Mouse (Mus musculus): ENCODE data around the gene Man1a2. TPM values are rescaled to one million over a fixed set of nuclear protein-coding genes. Genes with fewer than 3 reads are reported as not detected.
A peak's percentile ranks its signal among the peaks of the same experiment; 100 is the strongest.

The Man1a2 gene
- polyA plus RNA-seq, 1 experiment from 2014 or later: 68.7 TPM

- Histone ChIP-seq H3K4me2 (replicated peaks; ENCODE audit: low read depth) (no peak overlapping the region), H3K36me3 (ENCODE audit: control insufficient read depth, insufficient read depth, low read length) (no peaks in the 10 kb centered on the region)
- WGBS: 44% methylated on average over 1 of the region's 1 CpGs
These were observed 74.4 kb downstream of the Man1a2 start for GRCm38 (mm10) chr3:100610916-100611315.

GRCm38 (mm10) chr3:100604539-100604938, 80.8 kb downstream of the Man1a2 start:
- peak; percentile 23 for DNase-seq (ENCODE audit: low spot score)
- H3K27me3 ChIP-seq (ENCODE audit: control insufficient read depth, insufficient read depth, low read length): no peaks in the 10 kb centered on the region
- H3K36me3 ChIP-seq (ENCODE audit: control insufficient read depth, insufficient read depth, low read length): 0 out of 2 replicates have a peak, but pooled peaks cover 2% of the 10 kb centered on the region
- H3K9me3 ChIP-seq (ENCODE audit: control insufficient read depth, low read length): no peaks in the 10 kb centered on the region
- H3K27ac ChIP-seq (replicated peaks): no peak overlapping the region
- no peak overlapping the region for H3K9ac ChIP-seq (ENCODE audit: low read length)
- TF ChIP-seq EP300 (optimal IDR thresholded peaks at IDR 0.05) (no peak), CTCF (IDR thresholded peaks at IDR 0.05; ENCODE audit: low read depth) (no peak)
- H3K4me2 ChIP-seq (replicated peaks; ENCODE audit: low read depth): no peak overlapping the region
- H3K4me1 ChIP-seq (replicated peaks; ENCODE audit: control insufficient read depth, insufficient read depth): no peaks in the 10 kb centered on the region
- H3K4me3 ChIP-seq (ENCODE audit: low read depth, low read length): no peak overlapping the region
- 0 out of 2 replicates have a peak, but pooled peaks have one; percentile 47 for ATAC-seq (ENCODE audit: low FRiP score, low TSS enrichment)
- WGBS: 87% methylated on average over 2 of the region's 2 CpGs

More at GRCm38 (mm10) chr3:100610916-100611315, 74.4 kb downstream of the Man1a2 start:
- Histone ChIP-seq H3K4me3 (ENCODE audit: low read depth, low read length) (no peak overlapping the region), H3K27me3 (ENCODE audit: control insufficient read depth, insufficient read depth, low read length) (no peaks in the 10 kb centered on the region), H3K9ac (ENCODE audit: low read length) (no peak overlapping the region), H3K4me1 (replicated peaks; ENCODE audit: control insufficient read depth, insufficient read depth) (no peaks in the 10 kb centered on the region), H3K9me3 (ENCODE audit: control insufficient read depth, low read length) (no peaks in the 10 kb centered on the region), H3K27ac (replicated peaks) (no peak overlapping the region)
- ATAC-seq (ENCODE audit: low FRiP score, low TSS enrichment): no peak
- DNase-seq (ENCODE audit: low spot score): no peak
- no peak for TF ChIP-seq CTCF (IDR thresholded peaks at IDR 0.05; ENCODE audit: low read depth)

DNA sequence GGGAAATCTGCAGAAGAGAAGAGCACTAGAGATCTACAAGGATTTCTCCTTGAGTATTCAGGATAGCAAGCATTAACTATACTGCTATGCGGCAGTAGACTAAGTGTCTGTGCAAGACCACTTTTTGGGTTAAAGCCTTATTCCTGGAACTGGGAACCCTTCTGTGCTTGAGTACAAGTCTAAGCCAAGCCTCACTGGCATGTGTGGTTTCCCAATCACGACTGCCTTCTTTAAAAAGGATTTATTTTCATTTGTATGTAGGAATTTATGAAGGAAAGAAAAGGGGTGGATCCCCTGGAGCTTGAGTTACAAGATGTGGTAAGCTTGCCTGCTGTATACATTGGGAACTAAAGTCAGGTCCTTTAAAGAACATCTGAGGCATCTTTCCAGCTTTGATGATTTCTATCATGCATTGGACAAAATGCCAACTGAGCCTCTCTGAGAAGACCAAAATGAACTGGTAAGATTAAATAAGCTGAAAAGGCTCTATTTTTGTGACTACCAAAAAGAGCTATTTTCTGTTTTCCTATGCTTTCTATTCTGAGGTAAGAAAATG, 86.0 kb downstream of the Man1a2 start:
- Histone ChIP-seq H3K9me3 (ENCODE audit: control insufficient read depth, low read length) (no peaks in the 10 kb centered on the region), H3K4me2 (replicated peaks; ENCODE audit: low read depth) (no peak overlapping the region), H3K36me3 (ENCODE audit: control insufficient read depth, insufficient read depth, low read length) (0 out of 2 replicates have a peak, but pooled peaks cover 2% of the 10 kb centered on the region), H3K4me3 (ENCODE audit: low read depth, low read length) (no peak overlapping the region), H3K27ac (replicated peaks) (no peak overlapping the region), H3K9ac (ENCODE audit: low read length) (no peak overlapping the region), H3K4me1 (replicated peaks; ENCODE audit: control insufficient read depth, insufficient read depth) (no peaks in the 10 kb centered on the region), H3K27me3 (ENCODE audit: control insufficient read depth, insufficient read depth, low read length) (no peaks in the 10 kb centered on the region)
- WGBS: 64% methylated on average over 2 of the region's 2 CpGs
- ATAC-seq (ENCODE audit: low FRiP score, low TSS enrichment) (no peak), DNase-seq (ENCODE audit: low spot score) (no peak)
- TF ChIP-seq CTCF (IDR thresholded peaks at IDR 0.05; ENCODE audit: low read depth) (no peak), EP300 (optimal IDR thresholded peaks at IDR 0.05) (no peak)

DNA sequence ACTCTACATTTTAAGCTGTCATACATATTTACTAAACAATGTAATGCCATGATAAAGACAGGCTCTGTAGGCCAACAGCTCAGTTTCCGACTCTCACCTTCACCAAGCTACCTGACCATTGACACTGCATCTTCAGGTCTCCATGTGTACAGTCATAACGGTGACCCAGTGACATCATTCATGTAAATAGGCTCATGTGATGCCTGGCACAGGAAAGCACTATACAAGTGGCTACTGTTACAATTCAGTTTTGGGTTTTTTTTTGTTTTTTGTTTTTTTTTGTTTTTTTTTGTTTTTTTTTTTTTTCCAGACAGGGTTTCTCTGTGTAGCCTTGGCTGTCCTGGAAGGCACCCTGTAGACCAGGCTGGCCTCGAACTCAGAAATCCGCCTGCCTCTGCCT, 94.2 kb downstream of the Man1a2 start:
- Histone ChIP-seq H3K4me3 (ENCODE audit: low read depth, low read length) (no peak overlapping the region), H3K9me3 (ENCODE audit: control insufficient read depth, low read length) (no peaks in the 10 kb centered on the region), H3K27ac (replicated peaks) (no peak overlapping the region), H3K4me2 (replicated peaks; ENCODE audit: low read depth) (no peak overlapping the region), H3K9ac (ENCODE audit: low read length) (no peak overlapping the region), H3K27me3 (ENCODE audit: control insufficient read depth, insufficient read depth, low read length) (no peaks in the 10 kb centered on the region), H3K4me1 (replicated peaks; ENCODE audit: control insufficient read depth, insufficient read depth) (no peaks in the 10 kb centered on the region), H3K36me3 (ENCODE audit: control insufficient read depth, insufficient read depth, low read length) (no peaks in the 10 kb centered on the region)
- no peak for ATAC-seq (ENCODE audit: low FRiP score, low TSS enrichment)
- WGBS: 98% methylated on average over 4 of the region's 4 CpGs
- DNase-seq (ENCODE audit: low spot score): no peak
- TF ChIP-seq EP300 (optimal IDR thresholded peaks at IDR 0.05) (no peak), CTCF (IDR thresholded peaks at IDR 0.05; ENCODE audit: low read depth) (no peak)

DNA sequence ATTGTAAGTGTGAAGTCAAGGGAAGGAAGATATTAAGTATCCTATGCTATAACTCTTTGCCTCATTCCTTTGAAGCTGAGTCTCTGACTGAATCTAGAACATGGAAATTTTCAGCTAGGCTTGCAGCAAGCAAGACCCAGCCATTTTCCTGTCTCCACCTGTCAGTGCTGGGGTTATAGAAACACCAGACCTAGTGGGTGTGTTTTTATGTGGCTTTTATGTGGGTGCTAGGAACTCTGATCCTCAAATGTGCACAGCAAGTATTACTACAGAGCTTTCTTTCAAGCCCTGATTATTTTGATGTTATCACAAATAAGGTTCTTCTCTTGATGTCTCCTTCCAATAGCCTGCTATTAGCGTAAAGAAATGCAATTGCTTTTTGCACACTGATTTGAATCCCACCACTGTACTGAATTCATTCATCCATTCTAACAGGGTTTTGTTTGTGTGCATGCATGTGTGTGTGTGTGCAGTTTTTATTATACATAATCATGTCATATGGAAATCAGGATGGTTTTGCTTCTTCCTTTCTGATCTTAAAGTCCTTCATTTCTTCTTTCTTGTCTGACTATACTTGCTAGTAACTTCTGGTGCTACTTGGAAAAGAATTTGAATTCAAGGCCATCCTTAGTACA, 102.5 kb downstream of the Man1a2 start:
- Histone ChIP-seq H3K4me2 (replicated peaks; ENCODE audit: low read depth) (no peak overlapping the region), H3K9me3 (ENCODE audit: control insufficient read depth, low read length) (no peaks in the 10 kb centered on the region), H3K27me3 (ENCODE audit: control insufficient read depth, insufficient read depth, low read length) (no peaks in the 10 kb centered on the region), H3K4me3 (ENCODE audit: low read depth, low read length) (no peak overlapping the region), H3K9ac (ENCODE audit: low read length) (no peak overlapping the region), H3K36me3 (ENCODE audit: control insufficient read depth, insufficient read depth, low read length) (no peaks in the 10 kb centered on the region; the same call in 1 of the 2 replicates), H3K4me1 (replicated peaks; ENCODE audit: control insufficient read depth, insufficient read depth) (no peaks in the 10 kb centered on the region), H3K27ac (replicated peaks) (no peak overlapping the region)
- DNase-seq (ENCODE audit: low spot score) (no peak), ATAC-seq (ENCODE audit: low FRiP score, low TSS enrichment) (no peak)
- TF ChIP-seq EP300 (optimal IDR thresholded peaks at IDR 0.05): no peak
- no peak for TF ChIP-seq CTCF (IDR thresholded peaks at IDR 0.05; ENCODE audit: low read depth)
- 97% methylated on average over 1 of the region's 1 CpGs for WGBS

GRCm38 (mm10) chr3:100572571-100573183, 112.6 kb downstream of the Man1a2 start:
- H3K27ac ChIP-seq (replicated peaks): no peak overlapping the region
- 63% methylated on average over 3 of the region's 3 CpGs for WGBS
- H3K9ac ChIP-seq (ENCODE audit: low read length): no peak overlapping the region
- TF ChIP-seq CTCF (IDR thresholded peaks at IDR 0.05; ENCODE audit: low read depth): no peak
- TF ChIP-seq EP300 (optimal IDR thresholded peaks at IDR 0.05): no peak
- H3K4me1 ChIP-seq (replicated peaks; ENCODE audit: control insufficient read depth, insufficient read depth): no peaks in the 10 kb centered on the region
- no peak for DNase-seq (ENCODE audit: low spot score)
- ATAC-seq (ENCODE audit: low FRiP score, low TSS enrichment): peak; percentile 53; the same call in 1 of the 2 replicates
- H3K27me3 ChIP-seq (ENCODE audit: control insufficient read depth, insufficient read depth, low read length): no peaks in the 10 kb centered on the region
- no peak overlapping the region for H3K4me2 ChIP-seq (replicated peaks; ENCODE audit: low read depth)
- H3K9me3 ChIP-seq (ENCODE audit: control insufficient read depth, low read length): no peaks in the 10 kb centered on the region
- H3K4me3 ChIP-seq (ENCODE audit: low read depth, low read length): no peak overlapping the region
- H3K36me3 ChIP-seq (ENCODE audit: control insufficient read depth, insufficient read depth, low read length): 0 out of 2 replicates have a peak, but pooled peaks cover 6% of the 10 kb centered on the region
